Mouse (Mus musculus): ENCODE measurements around the gene Cdh13. TPM values are rescaled to one million over a fixed set of nuclear protein-coding genes. Genes with fewer than 3 reads are reported as not detected.
"Not testable (repeated sequence)": the region's sequence is repeated elsewhere in the genome, so short reads cannot be mapped to it uniquely, and the experiment has no call there.

Gene Cdh13
- total RNA-seq, 2 experiments from 2014 or later = 165 to 166 TPM

- not testable (repeated sequence) for DNase-seq
Measured at GRCm38 (mm10) chr8:119356631-119357030, 1073.1 kb downstream of the Cdh13 start.

GRCm38 (mm10) chr8:119358175-119358574 lies 1074.6 kb downstream of the Cdh13 start:
- no peak for DNase-seq

- DNase-seq = peak; percentile 83
Measured at GRCm38 (mm10) chr8:119358836-119359235, 1075.3 kb downstream of the Cdh13 start.

GRCm38 (mm10) chr8:119360686-119361295 lies 1077.3 kb downstream of the Cdh13 start:
- DNase-seq = no peak

All from gastrocnemius, postnatal 10 days (tissue).